Mouse (Mus musculus): ENCODE measurements around the gene Toporsl.

GRCm38 (mm10) chr4:52558080-52558479 is 38.0 kb upstream of the Toporsl start:
- no peak for TF ChIP-seq CTCF (IDR thresholded peaks at IDR 0.05)
- no peak for TF ChIP-seq EP300 (IDR thresholded peaks at IDR 0.05)

All from lung, postnatal 0 days (tissue).